Mouse (Mus musculus): ENCODE results near the gene Rslcan18. TPM values are rescaled to one million over a fixed set of nuclear protein-coding genes. Genes with fewer than 3 reads are reported as not detected.

The Rslcan18 gene
- polyA plus RNA-seq, 1 experiment from 2014 or later: 0.08 TPM

DNA sequence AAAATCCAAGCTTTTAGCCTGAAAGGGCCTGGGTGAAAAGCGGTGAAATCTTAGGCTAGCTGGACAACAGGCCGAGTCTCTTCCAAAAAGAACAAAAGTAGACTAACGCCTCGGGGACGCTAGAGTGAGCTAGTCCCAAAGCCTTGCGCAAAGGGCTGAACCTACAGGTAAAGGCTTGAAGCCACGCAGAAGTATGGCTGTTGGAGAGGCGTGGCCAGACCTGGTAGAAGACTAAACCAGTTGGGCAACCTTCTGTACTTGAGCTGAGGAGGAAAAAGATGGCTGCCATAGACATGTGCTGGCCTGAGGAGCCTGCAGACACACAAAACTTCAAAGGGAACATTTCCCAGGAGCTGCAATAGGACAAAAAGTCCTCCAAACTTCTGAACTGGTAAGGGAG lies 50.7 kb downstream of the Rslcan18 start:
- Histone ChIP-seq H3K4me2 (no peak overlapping the region), H3K9ac (ENCODE audit: low read depth, low read length) (no peak overlapping the region), H3K27ac (ENCODE audit: low read depth, low read length) (no peak overlapping the region), H3K9me3 (ENCODE audit: control insufficient read depth, low read length) (peaks cover 3% of the 10 kb centered on the region), H3K36me3 (ENCODE audit: control insufficient read depth, insufficient read depth, low read length) (peaks cover 8% of the 10 kb centered on the region), H3K27me3 (replicated peaks; ENCODE audit: control insufficient read depth, insufficient read depth, low read length) (no peaks in the 10 kb centered on the region), H3K4me1 (replicated peaks; ENCODE audit: control insufficient read depth, insufficient read depth, low read length) (no peaks in the 10 kb centered on the region), H3K4me3 (ENCODE audit: low read depth, low read length) (no peak overlapping the region)
- ATAC-seq (replicated peaks; ENCODE audit: low FRiP score) (no peak), DNase-seq (ENCODE audit: low spot score) (no peak)
- WGBS: 88% methylated on average over 8 of the region's 8 CpGs

GRCm38 (mm10) chr13:67062427-67062826 lies 53.6 kb downstream of the Rslcan18 start:
- Histone ChIP-seq H3K9me3 (ENCODE audit: control insufficient read depth, low read length) (no peaks in the 10 kb centered on the region), H3K4me3 (ENCODE audit: low read depth, low read length) (no peak overlapping the region), H3K4me1 (replicated peaks; ENCODE audit: control insufficient read depth, insufficient read depth, low read length) (peaks cover 3% of the 10 kb centered on the region; the same call in 1 of the 2 replicates), H3K36me3 (ENCODE audit: control insufficient read depth, insufficient read depth, low read length) (no peaks in the 10 kb centered on the region), H3K4me2 (no peak overlapping the region), H3K9ac (ENCODE audit: low read depth, low read length) (no peak overlapping the region), H3K27me3 (replicated peaks; ENCODE audit: control insufficient read depth, insufficient read depth, low read length) (no peaks in the 10 kb centered on the region), H3K27ac (ENCODE audit: low read depth, low read length) (no peak overlapping the region)
- ATAC-seq (replicated peaks; ENCODE audit: low FRiP score) (0 out of 2 replicates have a peak, but pooled peaks have one; percentile 9), DNase-seq (ENCODE audit: low spot score) (no peak)
- 49% methylated on average over 7 of the region's 7 CpGs for WGBS

- Histone ChIP-seq H3K27me3 (replicated peaks; ENCODE audit: control insufficient read depth, insufficient read depth, low read length) (no peaks in the 10 kb centered on the region), H3K27ac (ENCODE audit: low read depth, low read length) (peak within 1 kb of the TSS; percentile 80), H3K9ac (ENCODE audit: low read depth, low read length) (peak within 1 kb of the TSS; percentile 72), H3K9me3 (ENCODE audit: control insufficient read depth, low read length) (no peaks in the 10 kb centered on the region), H3K36me3 (ENCODE audit: control insufficient read depth, insufficient read depth, low read length) (no peaks in the 10 kb centered on the region), H3K4me2 (peak within 1 kb of the TSS; percentile 71), H3K4me3 (ENCODE audit: low read depth, low read length) (peak within 1 kb of the TSS; percentile 74), H3K4me1 (replicated peaks; ENCODE audit: control insufficient read depth, insufficient read depth, low read length) (peaks cover 3% of the 10 kb centered on the region; the same call in 1 of the 2 replicates)
- ATAC-seq (replicated peaks; ENCODE audit: low FRiP score) (peak; percentile 98), DNase-seq (ENCODE audit: low spot score) (peak; percentile 86)
- under 1% methylated on average over 27 of the region's 27 CpGs for WGBS
Measured at GRCm38 (mm10) chr13:67060786-67061358, 55.2 kb downstream of the Rslcan18 start, which contains the start of gene Zfp712. Gene Zfp712, minus strand, starts transcription at chr13:67061170.

GRCm38 (mm10) chr13:67060161-67060785 lies 55.8 kb downstream of the Rslcan18 start:
- Histone ChIP-seq H3K27ac (ENCODE audit: low read depth, low read length) (peak overlapping the region; percentile 80), H3K9me3 (ENCODE audit: control insufficient read depth, low read length) (no peaks in the 10 kb centered on the region), H3K9ac (ENCODE audit: low read depth, low read length) (peak overlapping the region; percentile 72), H3K4me3 (ENCODE audit: low read depth, low read length) (peak overlapping the region; percentile 74), H3K27me3 (replicated peaks; ENCODE audit: control insufficient read depth, insufficient read depth, low read length) (no peaks in the 10 kb centered on the region), H3K36me3 (ENCODE audit: control insufficient read depth, insufficient read depth, low read length) (no peaks in the 10 kb centered on the region), H3K4me1 (replicated peaks; ENCODE audit: control insufficient read depth, insufficient read depth, low read length) (peaks cover 3% of the 10 kb centered on the region; the same call in 1 of the 2 replicates), H3K4me2 (peak overlapping the region; percentile 71)
- ATAC-seq (replicated peaks; ENCODE audit: low FRiP score) (peak; percentile 50), DNase-seq (ENCODE audit: low spot score) (no peak)
- 4% methylated on average over 12 of the region's 12 CpGs for WGBS

Other genes with a start within 250 kb of the Rslcan18 start
- gene Gm10767, start 211.3 kb downstream of the Rslcan18 start, polyA plus RNA-seq (2014; fragmentation: Nextera tagmentation; extraction: Ambion mirVana): 0.81 and 1.0 TPM in 2 replicates
- 2.0 and 2.2 TPM in 2 replicates for gene Zfp712, start 55.1 kb downstream of the Rslcan18 start, polyA plus RNA-seq (2014; fragmentation: Nextera tagmentation; extraction: Ambion mirVana)
- gene Zfp708, start 18.3 kb downstream of the Rslcan18 start, polyA plus RNA-seq (2014; fragmentation: Nextera tagmentation; extraction: Ambion mirVana): 2.7 and 4.1 TPM in 2 replicates
- 2.3 and 3.6 TPM in 2 replicates for gene Gm28557, start 7.7 kb downstream of the Rslcan18 start, polyA plus RNA-seq (2014; fragmentation: Nextera tagmentation; extraction: Ambion mirVana)
- gene Zfp759, start 5.4 kb upstream of the Rslcan18 start, polyA plus RNA-seq (2014; fragmentation: Nextera tagmentation; extraction: Ambion mirVana): 1.3 and 1.8 TPM in 2 replicates
- 2.3 and 2.7 TPM in 2 replicates for gene Rsl1, start 56.9 kb upstream of the Rslcan18 start, polyA plus RNA-seq (2014; fragmentation: Nextera tagmentation; extraction: Ambion mirVana)
- gene Zfp455, start 78.2 kb upstream of the Rslcan18 start, polyA plus RNA-seq (2014; fragmentation: Nextera tagmentation; extraction: Ambion mirVana): 1.2 and 2.0 TPM in 2 replicates
- gene Zfp458, start 162.2 kb upstream of the Rslcan18 start, polyA plus RNA-seq (2014; fragmentation: Nextera tagmentation; extraction: Ambion mirVana): 0.95 and 0.97 TPM in 2 replicates
- gene Zfp457, start 190.2 kb upstream of the Rslcan18 start, polyA plus RNA-seq (2014; fragmentation: Nextera tagmentation; extraction: Ambion mirVana): 0.40 TPM in 1 of 2 replicates, not detected in the other
- gene Zfp595, start 216.3 kb upstream of the Rslcan18 start, polyA plus RNA-seq (2014; fragmentation: Nextera tagmentation; extraction: Ambion mirVana): 2.0 and 2.3 TPM in 2 replicates
- 0.41 and 0.58 TPM in 2 replicates for gene Gm28044, start 244.3 kb upstream of the Rslcan18 start, polyA plus RNA-seq (2014; fragmentation: Nextera tagmentation; extraction: Ambion mirVana)
- 1.5 and 1.9 TPM in 2 replicates for gene Zfp953, start 244.3 kb upstream of the Rslcan18 start, polyA plus RNA-seq (2014; fragmentation: Nextera tagmentation; extraction: Ambion mirVana)

Data from liver, embryonic 11.5 days (tissue).